9 mouse cellular contexts compared by ENCODE assay signal in genomic region chr12:109411172-109412070, GRCm38 (mm10). TPM values are rescaled to one million over a fixed set of nuclear protein-coding genes. Genes with fewer than 3 reads are reported as not detected.
DNase-seq lines count a peak whose midpoint lies in the region; ATAC-seq and TF ChIP-seq lines count a peak whose summit lies in the region.
"Had no signal": no experiment of that assay in that cellular context is flagged by ENCODE, and none has a peak within 500 bp of the region (broad histone marks: within the 10 kb centered on the region; RNA-seq: fewer than 3 reads in every experiment).

No protein-coding gene starts in this region.

- peak; percentile 29 for DNase-seq in gastrocnemius, adult 18-20 months (ENCODE audit: low spot score)
- DNase-seq in gastrocnemius, postnatal 10 days = no peak
- no peak for DNase-seq in neural tube, embryonic 11.5 days (ENCODE audit: low spot score)
- DNase-seq in neural tube, embryonic 10.5 days (ENCODE audit: extremely low spot score, low spot score) = no peak
- no peak for DNase-seq in stomach, postnatal 0 days (ENCODE audit: low spot score)
- DNase-seq in cerebellum, adult 9-10 months = no peak
- no peak for DNase-seq in adrenal gland, postnatal 36 days
- DNase-seq: cerebellum, adult 9-11 months had no signal

- peak overlapping the region; percentile 40 for H3K27ac ChIP-seq in neural tube, embryonic 11.5 days (ENCODE audit: low read depth, low read length)
- peak overlapping the region; percentile 92 for H3K27ac ChIP-seq in limb, embryonic 13.5 days
- H3K27ac ChIP-seq in stomach, postnatal 0 days (replicated peaks) = peak overlapping the region; percentile 88

- no peak for TF ChIP-seq EP300 in stomach, postnatal 0 days (optimal IDR thresholded peaks at IDR 0.05)

- H3K36me3 ChIP-seq in neural tube, embryonic 11.5 days (ENCODE audit: control insufficient read depth, insufficient read depth, low read length) = no peaks in the 10 kb centered on the region
- no peaks in the 10 kb centered on the region for H3K36me3 ChIP-seq in limb, embryonic 13.5 days
- H3K36me3 ChIP-seq in stomach, postnatal 0 days (ENCODE audit: control insufficient read depth, insufficient read depth, low read length) = no peaks in the 10 kb centered on the region

- no peak overlapping the region; the same call in 1 of the 2 replicates for H3K9ac ChIP-seq in neural tube, embryonic 11.5 days (ENCODE audit: low read length)
- H3K9ac ChIP-seq in limb, embryonic 13.5 days = peak overlapping the region; percentile 48; the same call in 1 of the 2 replicates
- peak overlapping the region; percentile 35 for H3K9ac ChIP-seq in stomach, postnatal 0 days (ENCODE audit: low read length)

- H3K4me2 ChIP-seq in neural tube, embryonic 11.5 days (ENCODE audit: low read depth) = no peak overlapping the region
- no peak overlapping the region for H3K4me2 ChIP-seq in limb, embryonic 13.5 days (replicated peaks)
- H3K4me2 ChIP-seq in stomach, postnatal 0 days (replicated peaks; ENCODE audit: low read depth) = no peak overlapping the region

- H3K27me3 ChIP-seq in neural tube, embryonic 11.5 days (ENCODE audit: control insufficient read depth, insufficient read depth, low read length) = no peaks in the 10 kb centered on the region
- no peaks in the 10 kb centered on the region for H3K27me3 ChIP-seq in limb, embryonic 13.5 days
- H3K27me3 ChIP-seq in stomach, postnatal 0 days (ENCODE audit: control insufficient read depth, insufficient read depth, low read length) = no peaks in the 10 kb centered on the region

- no peak for ATAC-seq in neural tube, embryonic 11.5 days (ENCODE audit: insufficient read depth, low FRiP score, low TSS enrichment)
- 0 out of 2 replicates have a peak, but pooled peaks have one; percentile 21 for ATAC-seq in limb, embryonic 13.5 days (ENCODE audit: low FRiP score, low read depth)
- ATAC-seq in stomach, postnatal 0 days (ENCODE audit: low FRiP score, low TSS enrichment) = 0 out of 2 replicates have a peak, but pooled peaks have one; percentile 1

- no peak for TF ChIP-seq CTCF in stomach, postnatal 0 days (IDR thresholded peaks at IDR 0.05; ENCODE audit: low read depth)

- H3K9me3 ChIP-seq in neural tube, embryonic 11.5 days (ENCODE audit: control insufficient read depth, low read length) = no peaks in the 10 kb centered on the region
- H3K9me3 ChIP-seq in limb, embryonic 13.5 days = no peaks in the 10 kb centered on the region
- H3K9me3 ChIP-seq in stomach, postnatal 0 days (ENCODE audit: control insufficient read depth, low read length) = no peaks in the 10 kb centered on the region

- H3K4me3 ChIP-seq in neural tube, embryonic 11.5 days (ENCODE audit: low read depth, low read length) = no peak overlapping the region
- H3K4me3 ChIP-seq in limb, embryonic 13.5 days = no peak overlapping the region
- no peak overlapping the region for H3K4me3 ChIP-seq in stomach, postnatal 0 days (ENCODE audit: low read depth, low read length)

- WGBS in neural tube, embryonic 11.5 days = 65% methylated on average over 9 of the region's 9 CpGs
- WGBS in limb, embryonic 13.5 days = 45% methylated on average over 9 of the region's 9 CpGs
- 23% methylated on average over 9 of the region's 9 CpGs for WGBS in stomach, postnatal 0 days

- peaks cover 20% of the 10 kb centered on the region for H3K4me1 ChIP-seq in neural tube, embryonic 11.5 days (ENCODE audit: control insufficient read depth, insufficient read depth, low read length)
- H3K4me1 ChIP-seq in limb, embryonic 13.5 days = peaks cover 75% of the 10 kb centered on the region
- peaks cover 17% of the 10 kb centered on the region for H3K4me1 ChIP-seq in stomach, postnatal 0 days (replicated peaks; ENCODE audit: control insufficient read depth, insufficient read depth)

RNA-seq across cellular contexts. Expression of gene Dlk1, which starts 41.2 kb away (rescaled TPM):
- total RNA-seq in gastrocnemius, adult 18-20 months (2021) = 1 to 10 TPM in 1 of 2 experiments, under 1 TPM in 1; 0.69 to 1.1 TPM
- 1,000 to 10,000 TPM in 1 of 2 experiments, 100 to 1,000 TPM in 1; 774 to 1,034 TPM for total RNA-seq in gastrocnemius, postnatal 10 days (2021)
- polyA plus RNA-seq in neural tube, embryonic 11.5 days (2014; fragmentation: Nextera tagmentation; extraction: Ambion mirVana) = 112 and 120 TPM in 2 replicates
- polyA plus RNA-seq in limb, embryonic 13.5 days (2015; fragmentation: Nextera tagmentation; extraction: Ambion mirVana) = 367 and 395 TPM in 2 replicates
- polyA plus RNA-seq in stomach, postnatal 0 days (2015; fragmentation: Nextera tagmentation; extraction: Ambion mirVana) = 183 and 187 TPM in 2 replicates
- 100 to 1,000 TPM; 490 to 535 TPM for total RNA-seq in adrenal gland, postnatal 36 days (2021)

Comparison
In these comparisons a context has a peak if more than half of its experiments do, and no peak if none do; other contexts are left out.
1. RNA of gene Dlk1, which starts 41.2 kb away (total RNA-seq): 774 to 1,034 TPM in gastrocnemius, postnatal 10 days and 490 to 535 TPM in adrenal gland, postnatal 36 days; 0.69 to 1.1 TPM in gastrocnemius, adult 18-20 months; every median in the first group is over 100 times any median in the second.
2. H3K27ac ChIP-seq: peak in every context shown above with its lines; median percentile 92 in limb, embryonic 13.5 days; 88 in stomach, postnatal 0 days; 40 in neural tube, embryonic 11.5 days.